Mouse (Mus musculus) olfactory bulb, adult 2 months (tissue): Measurements from ENCODE around the gene Shroom3.

Experiments used
- CTCF ChIP-seq: fragments of 200-500 bp; IDR thresholded peaks from 2 replicates; pipeline ENCODE4 v1.5.1; 2012; ENCODE audit warnings: low read depth, mild to moderate bottlenecking, low read length, moderate library complexity; ENCODE audit not compliant: insufficient read depth
- POLR2A ChIP-seq: fragments of 200-500 bp; IDR thresholded peaks from 2 replicates; pipeline ENCODE4 v1.6.1; 2012; ENCODE audit warnings: mild to moderate bottlenecking, low read depth, low read length, moderate library complexity; ENCODE audit not compliant: insufficient read depth

GRCm38 (mm10) chr5:92717666-92718360, 34.6 kb downstream of the Shroom3 start:
- TF ChIP-seq CTCF (no peak), POLR2A (no peak)
